Mouse (Mus musculus): ENCODE results near the gene Gorasp2.

GRCm38 (mm10) chr2:70614745-70615351 lies 46.5 kb upstream of the Gorasp2 start:
- TF ChIP-seq CTCF (IDR thresholded peaks at IDR 0.05; ENCODE audit: low read depth, low read length) (no peak), TAL1 (conservative IDR thresholded peaks at IDR 0.05; ENCODE audit: low read depth, low read length) (no peak), POLR2AphosphoS5 (IDR thresholded peaks at IDR 0.05; ENCODE audit: insufficient replicate concordance, low read depth, low read length) (no peak), GATA2 (IDR thresholded peaks at IDR 0.05; ENCODE audit: borderline replicate concordance, low read depth, low read length) (no peak)
